25 mouse cellular contexts compared by ENCODE assay signal in genomic region chr3:51000938-51001337, GRCm38 (mm10).
DNase-seq lines count a peak whose midpoint lies in the region; ATAC-seq lines count a peak whose summit lies in the region.
"Had no signal": no experiment of that assay in that cellular context is flagged by ENCODE, and none has a peak within 500 bp of the region (broad histone marks: within the 10 kb centered on the region; RNA-seq: fewer than 3 reads in every experiment).

No protein-coding gene starts in this region.

- no peak overlapping the region for H3K9ac ChIP-seq in forebrain, embryonic 14.5 days (ENCODE audit: low read length)
- H3K9ac ChIP-seq in forebrain, embryonic 12.5 days: no peak overlapping the region
- no peak overlapping the region for H3K9ac ChIP-seq in lung, embryonic 16.5 days (ENCODE audit: low read length)
- no peak overlapping the region for H3K9ac ChIP-seq in forebrain, embryonic 16.5 days (replicated peaks; ENCODE audit: low read depth, low read length)
- H3K9ac ChIP-seq: heart, embryonic 12.5 days; heart, embryonic 15.5 days; hindbrain, embryonic 13.5 days; intestine, embryonic 15.5 days had no signal

- peak; percentile 63 for DNase-seq in forebrain, embryonic 14.5 days (ENCODE audit: low spot score)
- DNase-seq in lung, adult 18-20 months: no peak
- DNase-seq in right cerebral cortex, adult 2 months (ENCODE audit: low spot score in 2 of 2): no peak
- DNase-seq: adrenal gland, postnatal 14 days; B cell, adult 2 months; cerebellum, adult 18-20 months; cerebellum, adult 9-10 months; cerebellum, postnatal 14 days; gastrocnemius, postnatal 25 days; heart, adult 18-20 months; heart, postnatal 10 days; heart, postnatal 36 days; kidney, adult 11 months had no signal

- peak; percentile 21; the same call in 1 of the 2 replicates for ATAC-seq in forebrain, embryonic 14.5 days
- no peak for ATAC-seq in forebrain, embryonic 12.5 days (ENCODE audit: low FRiP score)
- peak; percentile 56; the same call in 1 of the 2 replicates for ATAC-seq in lung, embryonic 16.5 days (ENCODE audit: low read depth)
- peak; percentile 61 for ATAC-seq in forebrain, embryonic 16.5 days
- ATAC-seq: hindbrain, embryonic 16.5 days; intestine, embryonic 15.5 days; Patski had no signal

- no peak overlapping the region for H3K27ac ChIP-seq in forebrain, embryonic 14.5 days (ENCODE audit: low read depth, low read length)
- H3K27ac ChIP-seq in forebrain, embryonic 12.5 days: no peak overlapping the region
- H3K27ac ChIP-seq in lung, embryonic 16.5 days (ENCODE audit: low read length): no peak overlapping the region
- H3K27ac ChIP-seq in forebrain, embryonic 16.5 days (ENCODE audit: low read length): 0 out of 2 replicates have a peak overlapping the region, but pooled peaks have one; percentile 30
- H3K27ac ChIP-seq: heart, embryonic 15.5 days; hindbrain, embryonic 10.5 days; hindbrain, embryonic 13.5 days; intestine, embryonic 15.5 days had no signal

- no peaks in the 10 kb centered on the region for H3K27me3 ChIP-seq in forebrain, embryonic 14.5 days (replicated peaks; ENCODE audit: control insufficient read depth, insufficient read depth, low read length)
- H3K27me3 ChIP-seq in forebrain, embryonic 12.5 days: 0 out of 2 replicates have a peak, but pooled peaks cover 3% of the 10 kb centered on the region
- H3K27me3 ChIP-seq in lung, embryonic 16.5 days (ENCODE audit: control insufficient read depth, insufficient read depth, low read depth, low read length): no peaks in the 10 kb centered on the region
- no peaks in the 10 kb centered on the region for H3K27me3 ChIP-seq in forebrain, embryonic 16.5 days (replicated peaks; ENCODE audit: control insufficient read depth, insufficient read depth, low read length)
- H3K27me3 ChIP-seq: CH12.LX; heart, embryonic 12.5 days; heart, embryonic 15.5 days; hindbrain, embryonic 13.5 days; intestine, embryonic 15.5 days had no signal

- H3K36me3 ChIP-seq in forebrain, embryonic 14.5 days (ENCODE audit: control insufficient read depth, insufficient read depth, low read length): no peaks in the 10 kb centered on the region
- H3K36me3 ChIP-seq in forebrain, embryonic 12.5 days (replicated peaks): no peaks in the 10 kb centered on the region
- no peaks in the 10 kb centered on the region for H3K36me3 ChIP-seq in lung, embryonic 16.5 days (ENCODE audit: control insufficient read depth, insufficient read depth, low read length)
- H3K36me3 ChIP-seq in forebrain, embryonic 16.5 days (ENCODE audit: control insufficient read depth, insufficient read depth): no peaks in the 10 kb centered on the region
- H3K36me3 ChIP-seq: G1E; heart, embryonic 12.5 days; heart, embryonic 15.5 days; hindbrain, embryonic 10.5 days; hindbrain, embryonic 13.5 days; intestine, embryonic 15.5 days had no signal

- H3K4me3 ChIP-seq in forebrain, embryonic 14.5 days (ENCODE audit: low read depth, low read length): no peak overlapping the region
- H3K4me3 ChIP-seq in forebrain, embryonic 12.5 days (replicated peaks): no peak overlapping the region
- no peak overlapping the region for H3K4me3 ChIP-seq in lung, embryonic 16.5 days (ENCODE audit: low read length)
- H3K4me3 ChIP-seq in forebrain, embryonic 16.5 days (replicated peaks; ENCODE audit: low read length): no peak overlapping the region
- H3K4me3 ChIP-seq: heart, embryonic 12.5 days; heart, embryonic 15.5 days; hindbrain, embryonic 10.5 days; hindbrain, embryonic 13.5 days; intestine, embryonic 15.5 days had no signal

- no peak overlapping the region for H3K4me2 ChIP-seq in forebrain, embryonic 14.5 days (ENCODE audit: low read length)
- H3K4me2 ChIP-seq in forebrain, embryonic 12.5 days: no peak overlapping the region
- H3K4me2 ChIP-seq in lung, embryonic 16.5 days (ENCODE audit: low read depth, low read length): no peak overlapping the region
- H3K4me2 ChIP-seq in forebrain, embryonic 16.5 days (ENCODE audit: low read length): no peak overlapping the region
- H3K4me2 ChIP-seq: heart, embryonic 12.5 days; heart, embryonic 15.5 days; hindbrain, embryonic 13.5 days; intestine, embryonic 15.5 days had no signal

- H3K4me1 ChIP-seq in forebrain, embryonic 14.5 days (ENCODE audit: control insufficient read depth, insufficient read depth, low read length): peaks cover 3% of the 10 kb centered on the region; the same call in 1 of the 2 replicates
- peaks cover 16% of the 10 kb centered on the region for H3K4me1 ChIP-seq in forebrain, embryonic 12.5 days
- 0 out of 2 replicates have a peak, but pooled peaks cover 2% of the 10 kb centered on the region for H3K4me1 ChIP-seq in lung, embryonic 16.5 days (replicated peaks; ENCODE audit: control insufficient read depth, insufficient read depth, low read length)
- H3K4me1 ChIP-seq in forebrain, embryonic 16.5 days (replicated peaks; ENCODE audit: control insufficient read depth, insufficient read depth, low read length): peaks cover 3% of the 10 kb centered on the region; the same call in 1 of the 2 replicates
- H3K4me1 ChIP-seq: heart, embryonic 12.5 days; heart, embryonic 15.5 days; intestine, embryonic 15.5 days had no signal

- WGBS in forebrain, embryonic 14.5 days: 84% methylated on average over 7 of the region's 7 CpGs
- 94% methylated on average over 7 of the region's 7 CpGs for WGBS in forebrain, embryonic 12.5 days
- WGBS in lung, embryonic 16.5 days: 77% methylated on average over 7 of the region's 7 CpGs
- 79% methylated on average over 7 of the region's 7 CpGs for WGBS in forebrain, embryonic 16.5 days

- H3K9me3 ChIP-seq in forebrain, embryonic 14.5 days (replicated peaks; ENCODE audit: control insufficient read depth, low read length): no peaks in the 10 kb centered on the region
- H3K9me3 ChIP-seq in forebrain, embryonic 12.5 days: no peaks in the 10 kb centered on the region
- H3K9me3 ChIP-seq in lung, embryonic 16.5 days (ENCODE audit: control insufficient read depth, low read length): no peaks in the 10 kb centered on the region
- H3K9me3 ChIP-seq in forebrain, embryonic 16.5 days (ENCODE audit: control insufficient read depth, low read length): no peaks in the 10 kb centered on the region
- H3K9me3 ChIP-seq: G1E; heart, embryonic 12.5 days; heart, embryonic 15.5 days; hindbrain, embryonic 10.5 days; hindbrain, embryonic 13.5 days; intestine, embryonic 15.5 days had no signal
